Mouse (Mus musculus): ENCODE measurements at regions not wholly inside any gene's neighbourhood (a gene's known extent, or its start where the extent isn't known, plus 50 kb on each side); places are given as distances from the start of the nearest gene placed in this dataset.

- Histone ChIP-seq H3K4me3 (no peak overlapping the region), H3K36me3 (no peaks in the 10 kb centered on the region), H3K27ac (no peak overlapping the region), H3K9ac (no peak overlapping the region), H3K27me3 (no peaks in the 10 kb centered on the region), H3K9me3 (no peaks in the 10 kb centered on the region), H3K4me2 (no peak overlapping the region), H3K4me1 (peaks cover 5% of the 10 kb centered on the region; the same call in 1 of the 2 replicates)
- WGBS: 55% methylated on average over 1 of the region's 1 CpGs
- no peak for ATAC-seq (ENCODE audit: insufficient number of reproducible peaks, low FRiP score, low TSS enrichment, low read depth)
Measured at GRCm38 (mm10) chr17:88209565-88209964, 144.5 kb upstream of the Fbxo11 start.

GRCm38 (mm10) chr17:88212121-88212520, 147.0 kb upstream of the Fbxo11 start:
- Histone ChIP-seq H3K36me3 (no peaks in the 10 kb centered on the region), H3K4me3 (no peak overlapping the region), H3K4me2 (no peak overlapping the region), H3K4me1 (peaks cover 5% of the 10 kb centered on the region; the same call in 1 of the 2 replicates), H3K27me3 (no peaks in the 10 kb centered on the region), H3K27ac (no peak overlapping the region), H3K9me3 (no peaks in the 10 kb centered on the region), H3K9ac (no peak overlapping the region)
- 82% methylated on average over 7 of the region's 7 CpGs for WGBS
- no peak for ATAC-seq (ENCODE audit: insufficient number of reproducible peaks, low FRiP score, low TSS enrichment, low read depth)

GRCm38 (mm10) chr17:88214746-88215145, 149.7 kb upstream of the Fbxo11 start:
- Histone ChIP-seq H3K9me3 (no peaks in the 10 kb centered on the region), H3K27ac (peak overlapping the region; percentile 44), H3K4me1 (peaks cover 5% of the 10 kb centered on the region; the same call in 1 of the 2 replicates), H3K27me3 (no peaks in the 10 kb centered on the region), H3K36me3 (no peaks in the 10 kb centered on the region), H3K9ac (no peak overlapping the region), H3K4me2 (no peak overlapping the region), H3K4me3 (no peak overlapping the region)
- ATAC-seq (ENCODE audit: insufficient number of reproducible peaks, low FRiP score, low TSS enrichment, low read depth): 0 out of 2 replicates have a peak, but pooled peaks have one; percentile 30
- WGBS: 52% methylated on average over 9 of the region's 9 CpGs

GRCm38 (mm10) chr17:88222379-88222955, 157.4 kb upstream of the Fbxo11 start:
- WGBS: 37% methylated on average over 5 of the region's 5 CpGs
- ATAC-seq (ENCODE audit: insufficient number of reproducible peaks, low FRiP score, low TSS enrichment, low read depth): no peak

GRCm38 (mm10) chr17:88240476-88240875, 175.4 kb upstream of the Fbxo11 start:
- Histone ChIP-seq H3K9ac (no peak overlapping the region), H3K27ac (no peak overlapping the region), H3K27me3 (no peaks in the 10 kb centered on the region), H3K36me3 (no peaks in the 10 kb centered on the region), H3K4me1 (no peaks in the 10 kb centered on the region), H3K4me3 (no peak overlapping the region), H3K4me2 (no peak overlapping the region), H3K9me3 (no peaks in the 10 kb centered on the region)
- whole genome bisulfite sequencing: 75% methylated on average over 8 of the region's 8 CpGs
- ATAC-seq (ENCODE audit: insufficient number of reproducible peaks, low FRiP score, low TSS enrichment, low read depth): no peak

More at GRCm38 (mm10) chr17:88222379-88222955, 157.4 kb upstream of the Fbxo11 start:
- Histone ChIP-seq H3K4me2 (no peak overlapping the region), H3K4me1 (no peaks in the 10 kb centered on the region), H3K36me3 (no peaks in the 10 kb centered on the region), H3K4me3 (no peak overlapping the region), H3K27ac (peak overlapping the region; percentile 43; the same call in 1 of the 2 replicates), H3K27me3 (no peaks in the 10 kb centered on the region), H3K9me3 (no peaks in the 10 kb centered on the region), H3K9ac (no peak overlapping the region)

- ATAC-seq (ENCODE audit: insufficient number of reproducible peaks, low FRiP score, low TSS enrichment, low read depth): no peak
- WGBS: 60% methylated on average over 5 of the region's 5 CpGs
- Histone ChIP-seq H3K27ac (0 out of 2 replicates have a peak overlapping the region, but pooled peaks have one; percentile 7), H3K4me1 (peaks cover 11% of the 10 kb centered on the region), H3K9me3 (no peaks in the 10 kb centered on the region), H3K36me3 (no peaks in the 10 kb centered on the region), H3K4me2 (no peak overlapping the region), H3K9ac (no peak overlapping the region), H3K4me3 (no peak overlapping the region), H3K27me3 (no peaks in the 10 kb centered on the region)
Measured at GRCm38 (mm10) chr17:88248625-88249024, 183.5 kb upstream of the Fbxo11 start.

- Histone ChIP-seq H3K9me3 (no peaks in the 10 kb centered on the region), H3K9ac (no peak overlapping the region), H3K36me3 (no peaks in the 10 kb centered on the region), H3K4me2 (peak overlapping the region; percentile 47), H3K27ac (peak overlapping the region; percentile 38; the same call in 1 of the 2 replicates), H3K4me3 (peak overlapping the region; percentile 24), H3K27me3 (no peaks in the 10 kb centered on the region), H3K4me1 (peaks cover 18% of the 10 kb centered on the region)
- peak; percentile 59 for ATAC-seq (ENCODE audit: insufficient number of reproducible peaks, low FRiP score, low TSS enrichment, low read depth)
- WGBS: 4% methylated on average over 17 of the region's 17 CpGs
Measured at GRCm38 (mm10) chr17:88251949-88252521, 186.9 kb upstream of the Fbxo11 start.

- Histone ChIP-seq H3K9me3 (no peaks in the 10 kb centered on the region), H3K27ac (peak overlapping the region; percentile 95), H3K4me1 (peaks cover 23% of the 10 kb centered on the region), H3K4me3 (peak overlapping the region; percentile 56), H3K27me3 (no peaks in the 10 kb centered on the region), H3K4me2 (peak overlapping the region; percentile 90), H3K36me3 (no peaks in the 10 kb centered on the region), H3K9ac (peak overlapping the region; percentile 78)
- WGBS: under 1% methylated on average over 40 of the region's 40 CpGs
- peak; percentile 50; the same call in 1 of the 2 replicates for ATAC-seq (ENCODE audit: insufficient number of reproducible peaks, low FRiP score, low TSS enrichment, low read depth)
Measured at GRCm38 (mm10) chr17:88255744-88256598, 184.5 kb upstream of the Foxn2 start.

GRCm38 (mm10) chr17:88256599-88257544, 183.6 kb upstream of the Foxn2 start:
- Histone ChIP-seq H3K4me1 (peaks cover 17% of the 10 kb centered on the region), H3K9me3 (no peaks in the 10 kb centered on the region), H3K27ac (peak overlapping the region; percentile 95), H3K9ac (peak overlapping the region; percentile 78; the same call in 1 of the 2 replicates), H3K27me3 (no peaks in the 10 kb centered on the region), H3K4me3 (peak overlapping the region; percentile 56), H3K4me2 (peak overlapping the region; percentile 90), H3K36me3 (no peaks in the 10 kb centered on the region)
- ATAC-seq (ENCODE audit: insufficient number of reproducible peaks, low FRiP score, low TSS enrichment, low read depth): peak; percentile 68
- WGBS: 2% methylated on average over 18 of the region's 18 CpGs

- no peak overlapping the region for H3K4me2 ChIP-seq
- no peak for ATAC-seq (ENCODE audit: insufficient number of reproducible peaks, low FRiP score, low TSS enrichment, low read depth)
- WGBS: 56% methylated on average over 11 of the region's 11 CpGs
Measured at GRCm38 (mm10) chr17:88258361-88258796, 182.1 kb upstream of the Foxn2 start.

GRCm38 (mm10) chr17:88260176-88260575, 180.3 kb upstream of the Foxn2 start:
- Histone ChIP-seq H3K9me3 (no peaks in the 10 kb centered on the region), H3K4me2 (no peak overlapping the region), H3K27me3 (no peaks in the 10 kb centered on the region), H3K4me3 (no peak overlapping the region), H3K27ac (no peak overlapping the region), H3K36me3 (no peaks in the 10 kb centered on the region), H3K9ac (no peak overlapping the region), H3K4me1 (peaks cover 16% of the 10 kb centered on the region)
- 91% methylated on average over 7 of the region's 7 CpGs for WGBS
- ATAC-seq (ENCODE audit: insufficient number of reproducible peaks, low FRiP score, low TSS enrichment, low read depth): no peak

More at GRCm38 (mm10) chr17:88258361-88258796, 182.1 kb upstream of the Foxn2 start:
- Histone ChIP-seq H3K9me3 (no peaks in the 10 kb centered on the region), H3K36me3 (no peaks in the 10 kb centered on the region), H3K4me3 (no peak overlapping the region), H3K4me1 (peaks cover 16% of the 10 kb centered on the region), H3K9ac (no peak overlapping the region), H3K27me3 (no peaks in the 10 kb centered on the region), H3K27ac (no peak overlapping the region)
